Mouse (Mus musculus) heart, embryonic 16.5 days (tissue): Measurements from ENCODE around the gene Otud1. TPM values are rescaled to one million over a fixed set of nuclear protein-coding genes. Genes with fewer than 3 reads are reported as not detected.

ENCODE experiments used
- ATAC-seq: fragments of 200-750 bp; cut with Nextera tagmentation; replicated peaks from 2 replicates; pipeline ENCODE4 v1.8.0; 2017; ENCODE audit warnings: moderate number of reproducible peaks; ENCODE audit not compliant: insufficient read depth, low FRiP score; ENCODE audit errors: extremely low read depth
- H3K27ac ChIP-seq: fragments of 300-500 bp; sonication (generic); 2 replicates; pipeline ENCODE4 v1.5.1; 2014; ENCODE audit warnings: mild to moderate bottlenecking, low read length, control low read depth, moderate library complexity
- H3K27me3 ChIP-seq: fragments of 300-500 bp; sonication (generic); 2 replicates; pipeline ENCODE4 v1.6.1; 2014; ENCODE audit warnings: low read length, mixed read lengths; ENCODE audit not compliant: control insufficient read depth, insufficient read depth
- H3K36me3 ChIP-seq: fragments of 300-500 bp; sonication (generic); 2 replicates; pipeline ENCODE4 v1.6.1; 2014; ENCODE audit not compliant: control insufficient read depth, insufficient read depth
- H3K4me1 ChIP-seq: fragments of 300-500 bp; sonication (generic); 2 replicates; pipeline ENCODE4 v1.6.1; 2014; ENCODE audit warnings: low read length, mixed read lengths; ENCODE audit not compliant: control insufficient read depth, insufficient read depth
- H3K4me2 ChIP-seq: fragments of 300-500 bp; sonication (generic); 2 replicates; pipeline ENCODE4 v1.6.1; 2014; ENCODE audit warnings: low read depth, mild to moderate bottlenecking, control low read depth, low read length
- H3K4me3 ChIP-seq: fragments of 300-500 bp; sonication (generic); 2 replicates; pipeline ENCODE4 v1.5.1; 2014; ENCODE audit warnings: mild to moderate bottlenecking, control low read depth, low read length
- H3K9ac ChIP-seq: fragments of 300-500 bp; sonication (generic); 2 replicates; pipeline ENCODE4 v1.6.1; 2014; ENCODE audit warnings: low read length, control low read depth
- H3K9me3 ChIP-seq: fragments of 300-500 bp; sonication (generic); replicated peaks from 2 replicates; pipeline ENCODE4 v1.6.1; 2016; ENCODE audit warnings: low read length; ENCODE audit not compliant: control insufficient read depth
- WGBS: fragments of 180-500 bp; shearing (Covaris S2); extraction: QIAGEN DNeasy Blood & Tissue Kit; methylation state at CpG from one replicate; pipeline ENCODE4 v1.1.7; 2014; 5-methylcytosine and 5-hydroxymethylcytosine counted together
- polyA plus RNA-seq: library from polyadenylated mRNA; unstranded; fragments of >200 nt; fragmentation: Nextera tagmentation; extraction: Ambion mirVana; gene quantifications from 2 replicates; pipeline ENCODE4 v1.2.1, GENCODE M21; 2015

Otud1 gene
- 6.9 and 7.6 TPM in 2 replicates for polyA plus RNA-seq

- no peaks in the 10 kb centered on the region for H3K36me3 ChIP-seq
- H3K27me3 ChIP-seq = no peaks in the 10 kb centered on the region
- peak within 1 kb of the TSS; percentile 93 for H3K4me3 ChIP-seq
- peaks cover 11% of the 10 kb centered on the region for H3K4me1 ChIP-seq
- H3K9me3 ChIP-seq = no peaks in the 10 kb centered on the region
- H3K4me2 ChIP-seq = peak within 1 kb of the TSS; percentile 90
- ATAC-seq = peak; percentile 95
- H3K27ac ChIP-seq = peak within 1 kb of the TSS; percentile 98
- WGBS = under 1% methylated on average over 62 of the region's 62 CpGs
- H3K9ac ChIP-seq = peak within 1 kb of the TSS; percentile 99
Observed at GRCm38 (mm10) chr2:19657158-19657874, at the start of gene Otud1. Gene Otud1 (plus strand): TSS chr2:19657752.

DNA sequence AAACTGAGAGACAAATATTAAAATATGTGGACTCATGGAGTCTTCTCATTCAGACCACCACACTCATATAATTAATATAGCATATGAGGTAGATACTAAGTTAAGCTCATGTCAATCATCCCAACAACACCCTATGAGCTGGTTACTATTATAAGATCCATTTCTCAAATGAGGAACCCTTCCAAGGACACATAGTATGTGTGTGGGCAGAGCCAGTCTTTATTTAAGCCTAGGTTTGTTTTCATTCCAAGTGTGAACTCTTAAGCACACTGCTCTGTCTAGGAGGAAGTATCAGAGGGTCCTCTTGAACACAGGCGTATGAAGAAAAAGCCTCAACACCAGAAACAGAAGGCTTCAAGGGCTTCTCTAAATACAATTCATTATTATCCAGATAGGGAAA lies 49.7 kb upstream of the Otud1 start:
- Histone ChIP-seq H3K27me3 (no peaks in the 10 kb centered on the region), H3K9me3 (no peaks in the 10 kb centered on the region), H3K27ac (no peak overlapping the region), H3K9ac (no peak overlapping the region), H3K4me2 (no peak overlapping the region), H3K36me3 (no peaks in the 10 kb centered on the region), H3K4me1 (no peaks in the 10 kb centered on the region), H3K4me3 (no peak overlapping the region)
- WGBS = 69% methylated on average over 1 of the region's 1 CpGs
- no peak; the same call in 1 of the 2 replicates for ATAC-seq

GRCm38 (mm10) chr2:19608410-19609073 lies 49.0 kb upstream of the Otud1 start:
- H3K36me3 ChIP-seq = no peaks in the 10 kb centered on the region
- WGBS = 47% methylated on average over 3 of the region's 3 CpGs
- no peaks in the 10 kb centered on the region for H3K4me1 ChIP-seq
- no peak overlapping the region for H3K27ac ChIP-seq
- no peaks in the 10 kb centered on the region for H3K27me3 ChIP-seq
- no peak overlapping the region for H3K4me3 ChIP-seq
- no peaks in the 10 kb centered on the region for H3K9me3 ChIP-seq
- no peak overlapping the region for H3K4me2 ChIP-seq
- ATAC-seq = no peak
- no peak overlapping the region for H3K9ac ChIP-seq

- H3K9ac ChIP-seq = no peak overlapping the region
Observed at GRCm38 (mm10) chr2:19622041-19622440, 35.5 kb upstream of the Otud1 start.

GRCm38 (mm10) chr2:19627044-19627443 lies 30.5 kb upstream of the Otud1 start:
- Histone ChIP-seq H3K27me3 (no peaks in the 10 kb centered on the region), H3K4me2 (no peak overlapping the region), H3K27ac (no peak overlapping the region), H3K4me3 (no peak overlapping the region), H3K36me3 (no peaks in the 10 kb centered on the region), H3K4me1 (no peaks in the 10 kb centered on the region), H3K9me3 (peaks cover 4% of the 10 kb centered on the region; the same call in 1 of the 2 replicates), H3K9ac (no peak overlapping the region)
- ATAC-seq = no peak
- 74% methylated on average over 6 of the region's 6 CpGs for WGBS

More at GRCm38 (mm10) chr2:19622041-19622440, 35.5 kb upstream of the Otud1 start:
- no peak overlapping the region for H3K4me3 ChIP-seq
- no peak overlapping the region for H3K27ac ChIP-seq
- no peaks in the 10 kb centered on the region for H3K4me1 ChIP-seq
- no peaks in the 10 kb centered on the region for H3K27me3 ChIP-seq
- H3K9me3 ChIP-seq = peaks cover 4% of the 10 kb centered on the region; the same call in 1 of the 2 replicates
- 95% methylated on average over 1 of the region's 1 CpGs for WGBS
- no peak overlapping the region for H3K4me2 ChIP-seq
- no peak for ATAC-seq
- H3K36me3 ChIP-seq = no peaks in the 10 kb centered on the region

DNA sequence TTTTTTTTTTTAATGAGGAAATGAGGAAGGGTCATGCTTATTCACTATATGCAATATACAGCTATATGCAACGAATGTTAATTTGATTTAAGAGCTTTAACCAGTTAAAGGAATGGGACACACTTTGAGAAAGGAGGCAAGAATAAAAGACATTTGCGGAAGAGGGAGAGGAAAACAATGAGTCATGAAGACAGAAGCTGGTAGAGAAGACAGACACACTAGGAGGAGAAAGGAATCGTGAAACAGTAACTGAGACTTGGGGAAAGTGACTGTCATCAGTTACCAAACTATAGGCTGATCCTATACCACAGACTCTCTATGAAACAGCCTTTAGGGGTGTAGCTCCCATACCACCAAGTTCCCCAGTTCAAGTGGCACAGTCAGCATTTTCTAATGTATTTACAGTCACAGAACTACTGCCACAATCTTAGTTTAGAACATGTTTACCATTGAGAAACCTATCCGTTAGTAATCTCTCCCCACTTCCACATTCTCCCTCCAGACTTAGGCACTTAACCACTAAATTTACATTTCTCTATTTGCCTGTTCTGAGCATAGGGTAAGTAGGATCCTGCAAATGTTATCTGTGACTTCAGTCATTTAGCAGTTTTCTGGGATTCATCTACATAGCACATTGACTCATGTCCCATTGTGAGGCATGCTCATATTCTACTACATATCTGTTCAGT lies 29.5 kb upstream of the Otud1 start:
- Histone ChIP-seq H3K36me3 (no peaks in the 10 kb centered on the region), H3K4me1 (no peaks in the 10 kb centered on the region), H3K27ac (no peak overlapping the region), H3K4me3 (no peak overlapping the region), H3K9ac (no peak overlapping the region), H3K27me3 (no peaks in the 10 kb centered on the region), H3K9me3 (peaks cover 4% of the 10 kb centered on the region; the same call in 1 of the 2 replicates), H3K4me2 (no peak overlapping the region)
- WGBS = 78% methylated on average over 4 of the region's 4 CpGs
- no peak for ATAC-seq

DNA sequence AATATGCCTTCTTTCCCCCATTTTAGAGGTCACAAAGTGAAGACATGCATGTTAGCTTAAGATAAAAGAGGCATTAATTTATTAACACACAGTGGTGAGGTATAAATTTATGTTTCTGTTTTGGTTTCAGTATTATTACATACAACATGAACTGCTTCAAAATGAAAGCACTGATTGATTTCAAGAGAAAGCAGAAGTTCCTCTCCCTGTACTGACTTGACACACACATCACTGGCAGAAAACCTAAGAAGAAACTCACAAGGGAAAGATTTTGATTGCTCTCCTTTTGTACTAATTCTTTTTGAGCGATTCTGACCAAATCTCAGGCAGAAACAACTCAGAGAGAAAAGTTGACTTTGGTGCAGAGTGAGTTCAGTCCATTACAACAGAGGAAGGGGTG lies 27.0 kb upstream of the Otud1 start:
- Histone ChIP-seq H3K36me3 (no peaks in the 10 kb centered on the region), H3K4me1 (peaks cover 2% of the 10 kb centered on the region; the same call in 1 of the 2 replicates), H3K27me3 (no peaks in the 10 kb centered on the region), H3K9ac (no peak overlapping the region), H3K4me3 (no peak overlapping the region), H3K9me3 (peaks cover 3% of the 10 kb centered on the region), H3K27ac (no peak overlapping the region), H3K4me2 (no peak overlapping the region)
- WGBS = 75% methylated on average over 1 of the region's 1 CpGs
- no peak for ATAC-seq

- no peaks in the 10 kb centered on the region for H3K27me3 ChIP-seq
- WGBS = 74% methylated on average over 2 of the region's 2 CpGs
- peaks cover 2% of the 10 kb centered on the region; the same call in 1 of the 2 replicates for H3K4me1 ChIP-seq
- H3K4me2 ChIP-seq = no peak overlapping the region
- no peaks in the 10 kb centered on the region; the same call in 1 of the 2 replicates for H3K9me3 ChIP-seq
- no peak for ATAC-seq
- H3K27ac ChIP-seq = no peak overlapping the region
- H3K9ac ChIP-seq = no peak overlapping the region
- H3K36me3 ChIP-seq = no peaks in the 10 kb centered on the region
- H3K4me3 ChIP-seq = no peak overlapping the region
Observed at GRCm38 (mm10) chr2:19633406-19633920, 24.1 kb upstream of the Otud1 start.
